Mouse (Mus musculus): ENCODE results near the gene Ndufa11.

DNA sequence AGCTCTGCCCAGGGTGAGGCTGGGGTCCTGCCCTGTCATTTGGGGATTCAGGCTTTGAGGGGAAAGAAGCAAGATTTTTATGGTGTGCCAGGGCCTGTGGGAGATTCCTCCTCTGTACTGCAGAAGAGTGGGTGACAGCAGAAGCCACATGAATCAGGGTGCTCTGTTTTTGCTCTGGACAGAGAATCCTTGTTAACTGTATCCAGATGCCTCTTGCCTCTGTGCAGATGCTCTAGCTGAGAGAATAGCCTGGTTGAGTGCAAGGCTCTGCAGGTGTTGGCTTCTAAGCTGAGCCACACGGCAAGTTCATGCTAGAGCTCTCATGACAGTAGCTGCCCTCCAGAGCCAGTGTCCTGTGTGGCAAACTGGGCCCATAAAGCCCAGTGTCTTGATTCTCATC lies 24.2 kb upstream of the Ndufa11 start:
- no peak for TF ChIP-seq HCFC1 (IDR thresholded peaks at IDR 0.05; ENCODE audit: borderline replicate concordance, insufficient read depth, low read length)
- no peak for TF ChIP-seq ZC3H11A (IDR thresholded peaks at IDR 0.05; ENCODE audit: borderline replicate concordance, low read depth, low read length)
- TF ChIP-seq CHD2 (IDR thresholded peaks at IDR 0.05; ENCODE audit: low read depth, low read length), result no peak
- no peak for TF ChIP-seq MAFK (IDR thresholded peaks at IDR 0.05; ENCODE audit: insufficient read depth, low read depth, low read length)
